Mouse (Mus musculus): ENCODE measurements around the gene Fnip2. TPM values are rescaled to one million over a fixed set of nuclear protein-coding genes. Genes with fewer than 3 reads are reported as not detected.

Gene Fnip2
- polyA plus RNA-seq, 1 experiment = 21.3 TPM

DNA sequence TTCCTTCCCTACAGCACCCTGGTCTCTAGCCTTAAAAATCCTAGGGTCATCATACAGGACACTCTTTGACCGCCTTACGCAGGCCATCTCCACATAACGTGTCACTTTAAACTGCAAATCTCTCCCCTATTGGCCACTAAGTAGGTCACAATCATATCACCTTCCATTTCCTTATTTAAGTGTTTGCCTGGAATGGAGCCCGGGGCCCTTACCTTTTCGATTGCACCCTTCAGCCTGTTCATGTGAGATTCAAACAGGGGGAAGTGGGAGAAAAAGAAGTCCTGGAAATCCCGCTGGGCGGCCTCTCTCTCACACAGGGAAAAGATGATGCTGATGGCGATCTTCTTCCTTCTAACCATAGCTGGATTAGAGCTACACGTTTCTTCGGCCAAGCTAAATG, 74.5 kb downstream of the Fnip2 start:
- no peak for TF ChIP-seq CTCF (IDR thresholded peaks at IDR 0.05; ENCODE audit: borderline replicate concordance, extremely low read depth, insufficient read depth, insufficient read length)
- TF ChIP-seq POLR2A (IDR thresholded peaks at IDR 0.05; ENCODE audit: borderline replicate concordance, extremely low read depth, insufficient read depth, insufficient read length, poor library complexity, severe bottlenecking) = no peak
- DNase-seq (ENCODE audit: low read depth) = no peak

DNA sequence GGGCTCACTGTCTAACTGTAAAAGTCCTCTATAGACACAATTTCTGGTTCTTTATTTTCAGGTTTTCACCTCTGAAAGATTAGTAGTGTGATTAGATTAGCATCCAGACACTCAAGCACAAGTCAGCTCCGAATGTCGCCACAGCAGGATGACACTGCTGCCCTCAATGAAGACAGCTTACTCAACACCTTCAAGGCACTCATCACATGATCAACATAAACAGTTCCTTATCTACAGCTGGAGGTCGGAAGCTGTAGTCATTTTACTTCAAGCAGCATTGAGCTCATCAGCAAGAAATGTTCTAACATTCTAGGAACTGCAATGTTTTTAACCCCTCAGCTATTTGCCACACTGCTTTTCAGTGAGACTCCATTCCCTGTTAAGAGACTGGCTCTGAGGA, 76.0 kb downstream of the Fnip2 start:
- no peak for TF ChIP-seq POLR2A (IDR thresholded peaks at IDR 0.05; ENCODE audit: borderline replicate concordance, extremely low read depth, insufficient read depth, insufficient read length, poor library complexity, severe bottlenecking)
- TF ChIP-seq CTCF (IDR thresholded peaks at IDR 0.05; ENCODE audit: borderline replicate concordance, extremely low read depth, insufficient read depth, insufficient read length) = no peak
- no peak for DNase-seq (ENCODE audit: low read depth)

GRCm38 (mm10) chr3:79490102-79490501, 77.5 kb downstream of the Fnip2 start:
- DNase-seq (ENCODE audit: low read depth) = no peak
- TF ChIP-seq CTCF (IDR thresholded peaks at IDR 0.05; ENCODE audit: borderline replicate concordance, extremely low read depth, insufficient read depth, insufficient read length) = no peak
- no peak for TF ChIP-seq POLR2A (IDR thresholded peaks at IDR 0.05; ENCODE audit: borderline replicate concordance, extremely low read depth, insufficient read depth, insufficient read length, poor library complexity, severe bottlenecking)

DNA sequence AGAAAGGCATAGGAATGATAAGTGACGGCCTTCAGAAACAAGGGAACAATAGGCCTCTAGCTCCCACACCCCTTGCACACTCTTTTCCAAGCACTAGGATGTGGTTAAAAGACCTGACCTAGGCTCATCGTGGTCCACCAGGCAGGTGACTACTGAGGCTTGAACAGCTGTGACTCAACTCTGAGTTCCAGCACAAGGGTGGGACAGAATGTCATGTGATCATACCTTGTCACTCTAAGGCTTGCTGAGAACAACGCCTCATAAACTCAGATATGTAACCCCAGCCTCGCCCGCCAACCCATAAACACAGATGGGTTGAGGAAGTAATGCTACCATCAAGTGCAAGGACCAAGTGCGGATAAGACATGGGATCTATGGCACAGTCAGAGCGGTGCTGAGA, 79.6 kb downstream of the Fnip2 start:
- TF ChIP-seq CTCF (IDR thresholded peaks at IDR 0.05; ENCODE audit: borderline replicate concordance, extremely low read depth, insufficient read depth, insufficient read length) (no peak), POLR2A (IDR thresholded peaks at IDR 0.05; ENCODE audit: borderline replicate concordance, extremely low read depth, insufficient read depth, insufficient read length, poor library complexity, severe bottlenecking) (no peak)
- no peak for DNase-seq (ENCODE audit: low read depth)

DNA sequence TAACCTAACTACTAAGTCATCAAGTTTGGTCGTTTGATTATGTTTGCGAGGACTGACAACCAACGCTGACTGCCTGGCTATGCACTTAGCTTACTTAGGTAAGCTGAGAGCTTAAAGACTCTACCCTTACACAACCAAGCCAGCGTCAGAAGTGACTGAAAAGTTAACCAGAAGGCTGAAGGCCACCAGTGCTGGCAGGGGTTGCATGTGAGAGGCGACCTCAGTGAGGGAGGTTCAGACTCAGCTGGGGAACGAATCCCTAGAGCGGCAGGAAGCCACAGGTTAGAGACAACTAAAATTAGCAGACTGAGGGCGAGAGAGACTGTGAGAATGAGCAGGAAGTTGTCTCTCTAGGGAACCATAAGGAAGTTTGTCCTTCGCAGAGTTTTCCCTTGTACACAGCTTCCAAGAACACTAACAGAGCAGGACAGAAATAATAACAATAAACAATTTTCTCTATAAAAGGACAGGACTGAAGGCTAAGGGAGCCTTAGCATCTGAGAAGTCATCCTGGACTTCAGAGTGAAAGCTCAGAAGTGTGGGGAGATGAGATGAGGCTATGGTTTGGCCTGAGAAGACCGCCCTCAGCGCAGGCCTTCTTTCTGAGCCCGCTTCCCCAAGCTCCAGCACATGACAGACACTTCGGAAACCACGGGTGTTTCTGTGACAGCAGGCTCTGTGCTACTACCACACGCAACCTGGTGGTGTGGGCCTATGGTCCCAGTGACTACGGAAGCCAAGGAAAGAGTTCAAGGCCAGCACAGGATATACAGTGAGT, 83.1 kb downstream of the Fnip2 start:
- TF ChIP-seq CTCF (IDR thresholded peaks at IDR 0.05; ENCODE audit: borderline replicate concordance, extremely low read depth, insufficient read depth, insufficient read length) (no peak), POLR2A (IDR thresholded peaks at IDR 0.05; ENCODE audit: borderline replicate concordance, extremely low read depth, insufficient read depth, insufficient read length, poor library complexity, severe bottlenecking) (no peak)

GRCm38 (mm10) chr3:79478880-79479279, 88.7 kb downstream of the Fnip2 start:
- no peak for DNase-seq (ENCODE audit: low read depth)
- TF ChIP-seq CTCF (IDR thresholded peaks at IDR 0.05; ENCODE audit: borderline replicate concordance, extremely low read depth, insufficient read depth, insufficient read length) (no peak), POLR2A (IDR thresholded peaks at IDR 0.05; ENCODE audit: borderline replicate concordance, extremely low read depth, insufficient read depth, insufficient read length, poor library complexity, severe bottlenecking) (no peak)

More for the DNA sequence above, 83.1 kb downstream of the Fnip2 start:
- no peak for DNase-seq (ENCODE audit: low read depth)

DNA sequence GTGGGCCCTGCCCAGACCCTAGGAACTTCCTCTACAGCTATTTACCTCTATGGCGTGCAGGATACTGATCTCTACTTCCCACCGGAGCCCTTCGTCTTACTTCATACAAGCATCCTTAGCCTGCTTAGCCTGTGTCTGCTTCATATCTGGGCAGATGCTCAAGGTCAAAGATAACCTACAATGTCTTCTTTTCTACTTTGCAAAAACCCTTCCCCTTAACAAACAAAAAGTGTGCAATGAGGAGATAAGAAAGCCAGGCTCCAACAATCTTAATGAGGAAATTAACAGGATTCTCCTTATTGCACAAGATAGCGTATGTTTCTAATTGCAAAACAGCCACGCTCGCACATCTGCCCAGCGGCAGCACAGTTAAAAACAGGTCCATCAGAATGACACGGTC, 89.2 kb downstream of the Fnip2 start:
- TF ChIP-seq CTCF (IDR thresholded peaks at IDR 0.05; ENCODE audit: borderline replicate concordance, extremely low read depth, insufficient read depth, insufficient read length) = no peak
- TF ChIP-seq POLR2A (IDR thresholded peaks at IDR 0.05; ENCODE audit: borderline replicate concordance, extremely low read depth, insufficient read depth, insufficient read length, poor library complexity, severe bottlenecking) = no peak
- no peak for DNase-seq (ENCODE audit: low read depth)

- no peak for DNase-seq (ENCODE audit: low read depth)
- no peak for TF ChIP-seq CTCF (IDR thresholded peaks at IDR 0.05; ENCODE audit: borderline replicate concordance, extremely low read depth, insufficient read depth, insufficient read length)
- TF ChIP-seq POLR2A (IDR thresholded peaks at IDR 0.05; ENCODE audit: borderline replicate concordance, extremely low read depth, insufficient read depth, insufficient read length, poor library complexity, severe bottlenecking) = no peak
Observed at GRCm38 (mm10) chr3:79475980-79476379, 91.6 kb downstream of the Fnip2 start.

- peak; percentile 88 for DNase-seq (ENCODE audit: low read depth)
- TF ChIP-seq POLR2A (IDR thresholded peaks at IDR 0.05; ENCODE audit: borderline replicate concordance, extremely low read depth, insufficient read depth, insufficient read length, poor library complexity, severe bottlenecking) (no peak), CTCF (IDR thresholded peaks at IDR 0.05; ENCODE audit: borderline replicate concordance, extremely low read depth, insufficient read depth, insufficient read length) (no peak)
Observed at GRCm38 (mm10) chr3:79474911-79475310, 92.7 kb downstream of the Fnip2 start.

DNA sequence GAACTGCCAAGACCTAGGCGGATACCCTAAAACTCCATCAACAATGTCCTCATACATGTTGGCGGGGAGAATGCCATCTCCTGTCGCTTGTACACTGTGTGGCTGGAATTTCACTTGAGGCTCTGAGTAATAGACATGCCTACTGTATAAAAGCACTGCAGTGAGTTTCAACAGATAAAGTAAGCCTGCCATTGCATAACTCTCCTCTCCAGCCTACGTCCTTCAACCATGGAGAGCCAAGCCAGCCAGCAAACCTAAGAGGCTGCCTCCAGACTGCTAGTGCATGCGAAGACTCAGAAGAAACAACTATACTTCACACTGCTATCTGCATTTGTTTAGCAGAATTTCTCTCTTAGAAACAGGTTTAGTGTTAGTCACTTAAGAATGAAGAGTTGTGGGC, 95.2 kb downstream of the Fnip2 start:
- no peak for DNase-seq (ENCODE audit: low read depth)
- TF ChIP-seq CTCF (IDR thresholded peaks at IDR 0.05; ENCODE audit: borderline replicate concordance, extremely low read depth, insufficient read depth, insufficient read length) (no peak), POLR2A (IDR thresholded peaks at IDR 0.05; ENCODE audit: borderline replicate concordance, extremely low read depth, insufficient read depth, insufficient read length, poor library complexity, severe bottlenecking) (no peak)

- no peak for TF ChIP-seq CTCF (IDR thresholded peaks at IDR 0.05; ENCODE audit: borderline replicate concordance, extremely low read depth, insufficient read depth, insufficient read length)
- no peak for TF ChIP-seq POLR2A (IDR thresholded peaks at IDR 0.05; ENCODE audit: borderline replicate concordance, extremely low read depth, insufficient read depth, insufficient read length, poor library complexity, severe bottlenecking)
- no peak for DNase-seq (ENCODE audit: low read depth)
Observed at GRCm38 (mm10) chr3:79469440-79469839, 98.2 kb downstream of the Fnip2 start.

GRCm38 (mm10) chr3:79458651-79459275, 108.8 kb downstream of the Fnip2 start:
- TF ChIP-seq POLR2A (IDR thresholded peaks at IDR 0.05; ENCODE audit: borderline replicate concordance, extremely low read depth, insufficient read depth, insufficient read length, poor library complexity, severe bottlenecking) (no peak), CTCF (IDR thresholded peaks at IDR 0.05; ENCODE audit: borderline replicate concordance, extremely low read depth, insufficient read depth, insufficient read length) (no peak)
- no peak for DNase-seq (ENCODE audit: low read depth)
